Mouse (Mus musculus) left cerebral cortex, postnatal 4 days (tissue): ENCODE data around the gene Dok1. TPM values are rescaled to one million over a fixed set of nuclear protein-coding genes. Genes with fewer than 3 reads are reported as not detected.

Source experiments
- DNase-seq: peaks from one replicate; pipeline ENCODE4 v3.0.0-alpha.2; 2022
- intact Hi-C: fragments of 180-260 bp; cut with DNase I; formaldehyde crosslinking; loops from one replicate; pipeline ENCODE4 v1.15.1; 2025
- total RNA-seq, 2 experiments: library from RNA; stranded (reverse); gene quantifications; 2 replicates each; pipeline ENCODE4 v1.2.3; 2021

The Dok1 gene
- 1 to 10 TPM in 1 of 2 experiments, under 1 TPM in 1; 0.76 to 1.7 TPM for total RNA-seq

DNA sequence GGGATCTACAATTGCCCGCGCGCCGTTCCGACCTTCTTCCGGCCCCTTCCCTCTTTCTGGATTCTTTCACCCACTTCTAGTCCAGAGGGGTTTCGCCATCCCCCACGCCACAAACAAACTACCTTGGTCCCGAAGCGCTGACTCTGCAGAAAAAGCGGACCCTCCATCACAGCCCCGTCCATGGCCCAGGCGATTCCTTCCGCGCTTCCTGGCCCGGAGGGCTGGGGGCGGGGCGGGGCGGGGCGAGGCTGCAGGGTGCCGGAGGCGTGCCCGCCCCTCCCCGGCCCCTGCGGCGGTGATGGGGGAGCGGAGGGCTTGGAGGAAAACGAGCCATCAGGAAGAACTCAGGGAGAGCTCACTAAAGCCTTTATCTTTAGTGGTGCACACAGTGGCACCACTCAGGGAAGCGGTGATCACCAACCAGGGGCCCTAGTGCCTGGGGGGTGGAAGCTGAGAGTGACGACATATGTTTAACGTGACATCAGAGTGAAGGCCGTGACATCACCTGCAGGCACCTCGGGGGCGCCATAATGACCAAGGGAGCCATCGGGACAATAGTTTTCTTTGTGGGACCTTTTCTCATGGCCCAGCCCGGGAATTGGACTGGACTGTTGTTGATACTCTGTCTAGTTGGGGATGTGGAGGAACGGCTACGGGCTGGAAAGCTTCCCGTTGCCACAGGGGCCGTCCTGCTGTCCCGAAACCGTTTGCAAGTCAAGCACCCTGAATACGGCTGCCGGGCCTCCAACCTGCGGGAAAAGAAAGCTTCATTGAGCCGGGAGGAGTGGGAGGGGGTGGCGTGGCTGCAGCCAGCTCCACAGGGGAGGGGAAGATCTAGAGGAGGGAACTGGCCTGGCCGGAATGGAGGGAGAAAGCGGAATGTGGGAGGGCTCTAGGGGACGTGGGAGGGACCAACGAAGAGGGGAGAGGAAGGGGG lies at the start of gene Dok1, which contains the start of gene Loxl3:
Gene Dok1 (minus strand): TSS at position 223 of the 937 bp plus-strand sequence.
Gene Loxl3 (plus strand): TSS at position 925 of the 937 bp plus-strand sequence.
- intact Hi-C loops: no loop called here

DNA sequence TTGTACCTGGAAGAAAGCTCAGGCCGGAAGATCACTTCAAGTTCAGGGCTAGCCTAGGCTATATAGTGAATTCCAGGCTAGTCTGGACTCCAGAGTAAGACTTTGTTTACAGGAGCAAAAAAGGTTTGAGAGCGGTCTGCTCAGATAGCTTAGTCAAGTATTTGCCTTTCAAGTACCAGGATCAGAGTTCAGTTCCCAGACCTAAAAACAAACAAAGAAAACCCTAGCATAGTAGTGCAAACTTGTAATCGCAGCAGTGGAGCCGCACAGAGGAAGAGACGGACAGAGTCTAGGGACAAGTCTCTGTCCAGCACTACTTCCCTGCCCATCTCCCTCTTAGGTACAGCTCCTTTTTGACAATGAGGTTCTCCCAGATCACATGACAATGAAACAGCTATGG lies 46.9 kb upstream of the Dok1 start:
- intact Hi-C loops: no loop called here
- DNase-seq: no peak

More for the DNA sequence above, at the start of gene Dok1, which contains the start of gene Loxl3:
- DNase-seq: peak; percentile 55

- peak; percentile 100 for DNase-seq
- intact Hi-C loops: no loop called here
Measured at GRCm38 (mm10) chr6:83078324-83078858, 45.1 kb upstream of the Dok1 start.

GRCm38 (mm10) chr6:83077630-83078323 lies 44.5 kb upstream of the Dok1 start, which contains the start of gene Pcgf1:
Pcgf1 (plus strand) TSS chr6:83077869.
- DNase-seq: no peak
- intact Hi-C loops: no loop called here

- intact Hi-C loops: no loop called here
- no peak for DNase-seq
Measured at GRCm38 (mm10) chr6:83074979-83075378, 41.7 kb upstream of the Dok1 start.

DNA sequence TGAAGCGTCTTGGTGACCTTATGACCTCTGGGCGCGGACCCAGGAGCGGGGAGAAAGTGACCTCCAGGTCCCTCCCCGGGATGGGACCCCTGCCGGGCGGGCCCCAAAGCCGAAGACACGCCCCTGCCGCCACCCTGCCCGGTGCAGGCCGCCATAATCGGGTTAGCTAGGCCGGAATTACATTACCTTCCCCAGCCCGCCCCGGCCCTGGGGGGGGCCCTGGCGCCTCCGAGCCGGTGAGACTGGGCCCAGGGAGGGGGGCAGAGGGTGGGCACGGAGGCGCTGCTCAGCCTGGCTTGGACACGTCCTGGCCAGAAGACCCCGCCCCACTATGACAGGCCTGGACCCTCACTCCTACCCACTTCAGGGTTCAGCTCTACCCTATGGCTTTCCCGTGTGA lies 37.9 kb upstream of the Dok1 start:
- intact Hi-C loops: no loop called here
- DNase-seq: no peak

DNA sequence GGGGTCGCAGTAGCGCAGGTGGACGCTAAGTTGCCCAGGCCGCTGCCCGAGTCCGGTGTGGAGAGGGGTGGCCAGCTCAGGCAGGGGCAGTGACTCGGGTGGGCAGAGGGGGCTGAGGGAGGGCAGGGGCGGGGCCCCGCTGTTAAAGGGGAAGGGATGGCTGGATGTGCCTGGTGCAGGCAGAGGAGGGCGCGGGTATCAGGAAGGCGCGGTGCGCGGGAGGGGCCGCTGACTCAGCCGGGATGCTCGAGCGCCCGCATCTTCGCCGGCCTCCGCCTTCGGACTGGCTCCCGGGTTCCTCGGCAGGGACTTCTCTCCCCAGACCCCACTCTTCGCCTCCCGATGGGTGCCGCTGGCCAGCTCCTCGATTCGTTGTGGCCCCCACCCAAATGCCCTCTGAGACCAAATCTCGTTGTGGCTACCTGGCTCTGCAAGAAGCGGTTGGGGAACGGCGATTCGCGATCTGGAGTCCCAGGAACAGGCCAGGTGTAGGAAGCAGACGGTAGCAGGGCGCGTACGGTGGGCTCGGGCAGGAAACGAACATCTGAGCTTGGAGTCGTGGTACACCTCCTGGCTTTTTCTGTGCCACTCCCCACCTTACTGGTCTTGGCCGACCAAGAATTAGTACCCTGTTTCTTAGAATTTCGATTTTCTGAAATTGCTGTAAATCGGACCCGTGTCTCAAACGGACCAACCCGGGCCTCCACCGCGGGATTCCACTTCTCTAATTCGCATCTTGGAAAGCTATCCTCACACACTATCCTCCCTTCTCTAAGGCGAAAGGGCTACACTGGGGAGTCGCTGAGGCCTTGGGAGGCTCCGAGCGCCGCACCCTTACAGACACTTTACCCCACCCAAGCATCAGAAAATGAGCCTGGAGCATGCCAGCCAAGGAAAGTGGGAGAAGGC lies 37.3 kb upstream of the Dok1 start:
- DNase-seq: no peak
- intact Hi-C loops: no loop called here

DNA sequence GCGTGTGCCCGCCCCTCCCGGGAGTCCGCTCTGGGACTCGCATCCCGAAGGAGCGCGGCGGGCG lies 36.8 kb upstream of the Dok1 start, which contains the start of gene Tlx2:
Gene Tlx2 (minus strand): TSS at position 47 of the 64 bp plus-strand sequence.
- intact Hi-C loops: no loop called here
- DNase-seq: no peak

GRCm38 (mm10) chr6:83069488-83070246 lies 36.4 kb upstream of the Dok1 start:
- DNase-seq: no peak
- intact Hi-C loops: no loop called here

GRCm38 (mm10) chr6:83068706-83069487 lies 35.6 kb upstream of the Dok1 start:
- no peak for DNase-seq
- intact Hi-C loops: no loop called here

GRCm38 (mm10) chr6:83068221-83068620 lies 35.0 kb upstream of the Dok1 start:
- intact Hi-C loops: no loop called here
- DNase-seq: no peak

DNA sequence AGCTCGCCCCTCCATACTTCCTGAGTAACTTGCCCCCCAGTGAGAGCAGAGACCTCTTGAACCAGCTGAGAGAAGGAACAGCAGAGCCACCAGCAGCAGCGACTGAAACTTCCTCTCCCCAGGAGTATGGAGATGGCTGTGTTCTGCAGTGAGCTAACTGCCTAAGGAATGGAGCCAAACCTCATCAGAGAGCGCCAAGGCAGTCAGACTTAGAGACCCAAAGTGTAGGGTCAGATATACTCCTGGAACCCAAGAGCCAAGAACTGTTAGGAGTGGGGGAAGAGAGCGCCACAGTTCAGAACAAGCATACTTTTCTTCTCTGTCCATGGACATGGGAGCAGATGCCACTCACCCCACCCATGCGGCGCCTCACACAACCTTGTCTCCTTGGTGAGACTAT lies 33.2 kb upstream of the Dok1 start:
- DNase-seq: no peak
- intact Hi-C loops: no loop called here

DNA sequence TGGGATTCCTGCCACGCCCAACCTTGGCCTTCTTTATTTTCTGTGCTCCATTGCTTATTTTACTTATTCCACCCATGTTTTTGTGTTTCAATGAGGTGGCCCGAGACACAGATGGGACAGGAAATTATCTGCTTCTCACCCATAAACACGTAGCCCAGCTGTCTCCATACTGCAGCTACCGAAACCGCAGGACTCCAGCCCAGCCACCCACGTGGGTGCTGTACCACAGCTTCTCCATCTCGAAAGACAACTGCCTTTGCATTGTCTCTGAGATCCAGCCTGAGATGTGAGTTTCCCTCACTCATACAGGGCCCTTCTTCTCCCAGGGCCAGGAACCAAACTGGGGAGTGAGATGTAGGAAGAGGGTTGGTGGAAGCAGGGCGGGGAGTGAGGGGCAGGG lies 32.7 kb upstream of the Dok1 start:
- DNase-seq: no peak
- intact Hi-C loops: no loop called here

- no peak for DNase-seq
- intact Hi-C loops: loop anchor here (10.0 kb wide), 1 partner anchor 64 kb away; no protein-coding TSS in a partner anchor
Measured at GRCm38 (mm10) chr6:83058725-83059124, 25.5 kb upstream of the Dok1 start.

DNA sequence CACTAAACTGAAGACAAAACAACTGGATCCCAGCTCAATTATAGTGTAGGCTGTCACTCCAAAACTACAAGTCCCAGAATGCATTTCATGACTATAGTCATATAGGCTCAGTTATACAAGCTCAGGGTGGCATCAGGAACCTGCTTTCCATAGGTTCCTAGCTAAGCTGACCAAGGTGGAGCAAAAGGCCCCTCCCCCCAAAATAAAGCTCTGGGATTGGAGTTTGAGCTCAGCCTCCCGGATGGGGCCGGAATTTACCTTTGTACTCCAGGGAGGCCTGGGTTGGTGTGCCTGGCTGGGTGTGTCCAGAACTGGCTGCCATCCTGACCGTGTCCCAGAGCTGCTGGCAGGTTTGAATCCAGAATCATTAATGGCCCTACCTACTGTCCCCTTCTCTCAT lies 24.5 kb upstream of the Dok1 start, which contains the start of gene Dqx1:
Gene Dqx1 (plus strand): TSS at position 55 of the 400 bp plus-strand sequence.
- intact Hi-C loops: loop anchor here (10.0 kb wide), 1 partner anchor 63 kb away; no protein-coding TSS in a partner anchor
- DNase-seq: no peak

- intact Hi-C loops: loop anchor here (10.0 kb wide), 1 partner anchor 60 kb away; no protein-coding TSS in a partner anchor
- DNase-seq: peak; percentile 50
Measured at GRCm38 (mm10) chr6:83054871-83055431, 21.7 kb upstream of the Dok1 start, which contains the start of gene Htra2. Htra2 (minus strand) TSS chr6:83055273.

- intact Hi-C loops: loop anchor here (10.0 kb wide), 1 partner anchor 59 kb away; no protein-coding TSS in a partner anchor
Measured at GRCm38 (mm10) chr6:83054074-83054851, 21.0 kb upstream of the Dok1 start, which contains the start of gene Aup1. Aup1 (plus strand) TSS chr6:83054521.

More at GRCm38 (mm10) chr6:83054074-83054851, 21.0 kb upstream of the Dok1 start, which contains the start of gene Aup1:
- DNase-seq: peak; percentile 95
